22 mouse cellular contexts compared by ENCODE assay signal in the genomic region with DNA sequence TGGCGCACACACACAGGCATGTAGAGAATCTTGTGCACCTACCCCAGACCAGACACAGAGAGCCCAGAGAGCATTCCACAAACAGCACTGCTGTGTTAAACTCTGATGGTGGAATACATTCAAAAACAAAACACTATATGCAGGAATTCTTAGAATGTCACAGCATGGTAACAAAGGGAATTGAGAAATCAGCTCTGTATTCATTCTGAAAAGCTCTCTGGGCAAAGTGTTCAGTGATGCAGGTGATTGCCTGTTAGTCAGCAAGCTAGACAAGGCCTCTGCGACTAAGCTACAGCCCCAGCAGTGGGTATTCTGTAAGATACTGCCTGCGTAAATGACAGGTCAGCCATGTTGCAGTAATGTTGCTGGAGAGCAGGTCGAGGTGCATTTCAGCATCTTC. TPM values are rescaled to one million over a fixed set of nuclear protein-coding genes. Genes with fewer than 3 reads are reported as not detected.
DNase-seq lines count a peak whose midpoint lies in the region; ATAC-seq and TF ChIP-seq lines count a peak whose summit lies in the region.
"Had no signal": no experiment of that assay in that cellular context is flagged by ENCODE, and none has a peak within 500 bp of the region (broad histone marks: within the 10 kb centered on the region; RNA-seq: fewer than 3 reads in every experiment).

No protein-coding gene starts in this region.

- DNase-seq in Muller cell, postnatal 12 days (ENCODE audit: inconsistent ontology term), result peak; percentile 88
- peak; percentile 48 for DNase-seq in Patski (ENCODE audit: low read depth, low spot score)
- DNase-seq in ZHBTc4 (ENCODE audit: low read depth, low spot score), result peak; percentile 61
- no peak for DNase-seq in kidney, adult 2 months
- DNase-seq in gastrocnemius, adult 2 months, result no peak
- DNase-seq: adrenal gland, adult 2 months; adrenal gland, postnatal 10 days; adrenal gland, postnatal 25 days; cerebellum, adult 11 months; cerebellum, adult 18-20 months; cerebellum, adult 8-10 months; cerebellum, adult 9-11 months; cerebellum, postnatal 14 days; cerebellum, postnatal 36 days; embryo, embryonic 11 days had no signal

- H3K4me3 ChIP-seq in kidney, adult 2 months (ENCODE audit: insufficient read depth, low read depth, low read length), result no peak overlapping the region
- H3K4me3 ChIP-seq in gastrocnemius, adult 2 months, result no peak overlapping the region
- H3K4me3 ChIP-seq: embryonic facial prominence, embryonic 13.5 days; embryonic facial prominence, embryonic 15.5 days; erythroblast, embryonic 14.5 days; forebrain, embryonic 10.5 days; forebrain, embryonic 12.5 days had no signal

- POLR2A ChIA-PET in Patski (lab: Charles Lee), result interaction anchor here (0.8 kb wide), 1 partner anchor 14 kb away, joined by 4 read pairs; no protein-coding TSS in a partner anchor

- H3K4me1 ChIP-seq in kidney, adult 2 months (ENCODE audit: control insufficient read depth, insufficient read depth, low read length), result no peaks in the 10 kb centered on the region
- H3K4me1 ChIP-seq: embryonic facial prominence, embryonic 13.5 days; embryonic facial prominence, embryonic 15.5 days; forebrain, embryonic 10.5 days; forebrain, embryonic 12.5 days had no signal

- no peaks in the 10 kb centered on the region for H3K27me3 ChIP-seq in Patski
- no peaks in the 10 kb centered on the region for H3K27me3 ChIP-seq in kidney, adult 2 months (replicated peaks; ENCODE audit: control insufficient read depth, insufficient read depth, low read length)
- H3K27me3 ChIP-seq: embryonic facial prominence, embryonic 13.5 days; embryonic facial prominence, embryonic 15.5 days; forebrain, embryonic 12.5 days had no signal

- peaks cover 15% of the 10 kb centered on the region for H3K36me3 ChIP-seq in kidney, adult 2 months (ENCODE audit: control insufficient read depth, insufficient read depth, low read length)

- intact Hi-C loops in gastrocnemius, adult 2 months (cut with DNase I), result no loop called here

- no peak for TF ChIP-seq POLR2A in kidney, adult 2 months (IDR thresholded peaks at IDR 0.05; ENCODE audit: low read depth, low read length)

- WGBS in kidney, adult 2 months, result 85% methylated on average over 4 of the region's 4 CpGs

- in situ Hi-C loops in Patski (cut with MboI; ENCODE audit: low pct_unique_long_range_greater_than_20kb), result no loop called here

- no peak for TF ChIP-seq CTCF in Patski (IDR thresholded peaks at IDR 0.05)
- no peak for TF ChIP-seq CTCF in kidney, adult 2 months (conservative IDR thresholded peaks at IDR 0.05; ENCODE audit: insufficient read depth, insufficient read length, low read depth, low read length)
- no peak for TF ChIP-seq CTCF in gastrocnemius, adult 2 months (IDR thresholded peaks at IDR 0.05)

- no peak overlapping the region for H3K27ac ChIP-seq in kidney, adult 2 months (ENCODE audit: insufficient read depth, low read depth, low read length)
- no peak overlapping the region for H3K27ac ChIP-seq in gastrocnemius, adult 2 months
- H3K27ac ChIP-seq: embryonic facial prominence, embryonic 13.5 days; embryonic facial prominence, embryonic 15.5 days; forebrain, embryonic 10.5 days; forebrain, embryonic 12.5 days had no signal

- CTCF ChIA-PET in Patski (lab: Charles Lee), result interaction anchor here (1.3 to 1.8 kb wide), 3 partner anchors 9 to 13 kb away, joined by 3 to 8 read pairs (median 4); no protein-coding TSS in a partner anchor

- peak; percentile 99 for ATAC-seq in Patski
- ATAC-seq: forebrain, embryonic 14.5 days; forebrain, embryonic 16.5 days had no signal

RNA-seq across cellular contexts. Expression of a gene that starts 33.3 kb away (rescaled TPM):
- polyA plus RNA-seq in Patski (2021), result 34.3 TPM
- 8.0 and 10.3 TPM in 2 replicates for polyA plus RNA-seq in kidney, adult 2 months (2012; rRNA removed)
- total RNA-seq in gastrocnemius, adult 2 months (2021), result 10 to 100 TPM in 1 of 2 experiments, 1 to 10 TPM in 1; 9.6 to 10.8 TPM

RNA-seq across cellular contexts. Expression of a gene that starts 35.5 kb away (rescaled TPM):
- 97.9 TPM for polyA plus RNA-seq in Patski (2021)
- 10.6 and 11.0 TPM in 2 replicates for polyA plus RNA-seq in kidney, adult 2 months (2012; rRNA removed)
- total RNA-seq in gastrocnemius, adult 2 months (2021), result 10 to 100 TPM; 14.8 to 19.4 TPM

Comparison
In these comparisons a context has a peak if more than half of its experiments do, and no peak if none do; other contexts are left out.
1. DNase-seq: peak in Muller cell, postnatal 12 days (single experiment), Patski (single experiment) and ZHBTc4 (single experiment); none in kidney, adult 2 months (single experiment) and gastrocnemius, adult 2 months (single experiment).